ENCODE assay signal across 11 mouse cellular contexts in the genomic region with DNA sequence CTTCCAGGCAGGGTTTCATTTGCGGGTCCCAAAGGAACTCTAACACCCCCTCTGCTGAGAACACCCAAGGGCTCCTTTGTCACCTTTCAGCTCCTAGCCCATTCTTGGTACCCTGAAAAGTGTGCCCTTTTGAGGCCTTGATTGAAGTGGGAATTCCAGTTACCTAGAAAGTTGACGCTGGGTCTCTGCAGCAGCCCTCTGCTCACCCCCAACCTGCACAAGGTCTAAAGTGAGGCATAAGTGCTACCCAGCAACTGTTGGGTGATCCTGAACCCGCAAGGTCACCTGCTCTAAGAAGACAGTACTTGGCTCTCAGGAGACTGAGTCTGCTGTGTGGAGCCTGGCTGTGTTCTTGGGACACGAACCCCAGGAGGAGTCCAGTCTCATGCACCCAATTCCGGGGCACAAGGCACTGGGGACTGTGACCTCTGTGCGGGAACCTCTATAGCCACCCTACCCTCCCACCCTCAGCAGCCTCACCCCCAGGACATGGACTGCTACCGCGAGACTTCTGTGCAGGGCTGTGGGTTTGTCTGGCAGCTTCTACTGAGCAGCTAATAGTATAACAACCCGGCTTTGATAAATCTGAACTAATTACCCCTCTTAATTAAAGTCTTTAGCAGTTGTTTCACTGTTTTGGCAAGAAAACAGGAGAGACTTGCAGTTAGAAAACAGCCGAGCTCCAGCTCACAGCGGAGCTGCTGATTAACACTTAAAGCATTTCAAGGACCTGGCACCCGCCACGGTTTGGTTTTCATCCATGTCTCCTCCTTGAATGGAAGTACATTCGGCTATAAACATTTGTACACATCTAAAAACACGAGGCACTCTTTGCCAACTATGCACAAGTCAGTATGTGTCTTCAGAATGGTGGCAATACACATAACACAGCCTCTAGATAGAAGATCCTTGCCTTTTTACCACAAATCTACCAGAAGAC. TPM values are rescaled to one million over a fixed set of nuclear protein-coding genes. Genes with fewer than 3 reads are reported as not detected.
DNase-seq lines count a peak whose midpoint lies in the region; ATAC-seq lines count a peak whose summit lies in the region.
"Had no signal": no experiment of that assay in that cellular context is flagged by ENCODE, and none has a peak within 500 bp of the region (broad histone marks: within the 10 kb centered on the region; RNA-seq: fewer than 3 reads in every experiment).

No protein-coding gene starts in this region.

- H3K4me1 ChIP-seq in intestine, embryonic 14.5 days (replicated peaks; ENCODE audit: control insufficient read depth, insufficient read depth, low read length) = no peaks in the 10 kb centered on the region
- H3K4me1 ChIP-seq in intestine, embryonic 15.5 days (replicated peaks) = peaks cover 10% of the 10 kb centered on the region; the same call in 1 of the 2 replicates
- H3K4me1 ChIP-seq in embryonic facial prominence, embryonic 10.5 days = peaks cover 19% of the 10 kb centered on the region
- H3K4me1 ChIP-seq in hindbrain, embryonic 14.5 days (replicated peaks; ENCODE audit: control insufficient read depth, insufficient read depth, low read length) = no peaks in the 10 kb centered on the region; the same call in 1 of the 2 replicates

- no peak overlapping the region for H3K4me3 ChIP-seq in intestine, embryonic 14.5 days (ENCODE audit: low read depth, low read length)
- no peak overlapping the region for H3K4me3 ChIP-seq in intestine, embryonic 15.5 days (replicated peaks)
- peak overlapping the region; percentile 6; the same call in 1 of the 2 replicates for H3K4me3 ChIP-seq in embryonic facial prominence, embryonic 10.5 days
- no peak overlapping the region for H3K4me3 ChIP-seq in hindbrain, embryonic 14.5 days (replicated peaks; ENCODE audit: low read length)
- H3K4me3 ChIP-seq: lung, embryonic 15.5 days had no signal

- H3K9me3 ChIP-seq in intestine, embryonic 14.5 days (ENCODE audit: control insufficient read depth, low read length) = no peaks in the 10 kb centered on the region
- H3K9me3 ChIP-seq in intestine, embryonic 15.5 days = no peaks in the 10 kb centered on the region
- no peaks in the 10 kb centered on the region for H3K9me3 ChIP-seq in embryonic facial prominence, embryonic 10.5 days
- H3K9me3 ChIP-seq in hindbrain, embryonic 14.5 days (ENCODE audit: control insufficient read depth, low read length) = 0 out of 2 replicates have a peak, but pooled peaks cover 4% of the 10 kb centered on the region
- H3K9me3 ChIP-seq: lung, embryonic 15.5 days had no signal

- WGBS in intestine, embryonic 14.5 days = 3% methylated on average over 15 of the region's 15 CpGs
- whole genome bisulfite sequencing in intestine, embryonic 15.5 days = 2% methylated on average over 15 of the region's 15 CpGs
- 2% methylated on average over 15 of the region's 15 CpGs for WGBS in embryonic facial prominence, embryonic 10.5 days
- WGBS in hindbrain, embryonic 14.5 days = 3% methylated on average over 15 of the region's 15 CpGs

- H3K27me3 ChIP-seq in intestine, embryonic 14.5 days (replicated peaks; ENCODE audit: control insufficient read depth, insufficient read depth, low read length) = peaks cover 80% of the 10 kb centered on the region
- peaks cover 65% of the 10 kb centered on the region for H3K27me3 ChIP-seq in intestine, embryonic 15.5 days (replicated peaks)
- peaks cover 86% of the 10 kb centered on the region for H3K27me3 ChIP-seq in embryonic facial prominence, embryonic 10.5 days (replicated peaks; ENCODE audit: low read depth, poor library complexity, severe bottlenecking)
- peaks cover 90% of the 10 kb centered on the region for H3K27me3 ChIP-seq in hindbrain, embryonic 14.5 days (ENCODE audit: control insufficient read depth, insufficient read depth, low read length)

- no peak for DNase-seq in intestine, embryonic 14.5 days (ENCODE audit: low spot score)
- peak; percentile 75 for DNase-seq in Muller cell, postnatal 12 days (ENCODE audit: inconsistent ontology term)
- peak; percentile 28 for DNase-seq in embryonic facial prominence, embryonic 10.5 days (ENCODE audit: low spot score)
- no peak for DNase-seq in hindbrain, embryonic 14.5 days (ENCODE audit: low spot score)
- DNase-seq in ovary, adult 18-20 months (ENCODE audit: low spot score) = no peak
- DNase-seq in gastrocnemius, postnatal 4 days (ENCODE audit: low spot score in 2 of 2) = no peak
- no peak for DNase-seq in thymus, adult 18-20 months

- no peaks in the 10 kb centered on the region for H3K36me3 ChIP-seq in intestine, embryonic 14.5 days (ENCODE audit: control insufficient read depth, insufficient read depth, low read length)
- H3K36me3 ChIP-seq in intestine, embryonic 15.5 days = no peaks in the 10 kb centered on the region
- no peaks in the 10 kb centered on the region for H3K36me3 ChIP-seq in embryonic facial prominence, embryonic 10.5 days (replicated peaks)
- no peaks in the 10 kb centered on the region for H3K36me3 ChIP-seq in hindbrain, embryonic 14.5 days (replicated peaks; ENCODE audit: control insufficient read depth, insufficient read depth)
- H3K36me3 ChIP-seq: lung, embryonic 15.5 days had no signal

- H3K27ac ChIP-seq in intestine, embryonic 14.5 days (ENCODE audit: low read depth) = no peak overlapping the region
- no peak overlapping the region for H3K27ac ChIP-seq in intestine, embryonic 15.5 days
- H3K27ac ChIP-seq in embryonic facial prominence, embryonic 10.5 days (replicated peaks) = no peak overlapping the region
- no peak overlapping the region for H3K27ac ChIP-seq in hindbrain, embryonic 14.5 days
- H3K27ac ChIP-seq: lung, embryonic 15.5 days had no signal

- ATAC-seq in intestine, embryonic 14.5 days (replicated peaks; ENCODE audit: low FRiP score, low TSS enrichment, low read depth) = 0 out of 2 replicates have a peak, but pooled peaks have one; percentile 37
- no peak for ATAC-seq in intestine, embryonic 15.5 days
- peak; percentile 51 for ATAC-seq in hindbrain, embryonic 14.5 days (ENCODE audit: low FRiP score)

- no peak overlapping the region for H3K4me2 ChIP-seq in intestine, embryonic 14.5 days (ENCODE audit: low read length)
- H3K4me2 ChIP-seq in intestine, embryonic 15.5 days (replicated peaks) = no peak overlapping the region
- no peak overlapping the region for H3K4me2 ChIP-seq in hindbrain, embryonic 14.5 days (replicated peaks)
- H3K4me2 ChIP-seq: heart, embryonic 11.5 days; lung, embryonic 15.5 days had no signal

- no peak overlapping the region for H3K9ac ChIP-seq in intestine, embryonic 14.5 days (ENCODE audit: low read length)
- H3K9ac ChIP-seq in intestine, embryonic 15.5 days = no peak overlapping the region
- no peak overlapping the region for H3K9ac ChIP-seq in hindbrain, embryonic 14.5 days
- H3K9ac ChIP-seq: lung, embryonic 15.5 days had no signal

RNA-seq across cellular contexts. Expression of a gene that starts 4.1 kb away (rescaled TPM):
- not detected in 2 replicates for polyA plus RNA-seq in intestine, embryonic 14.5 days (2014; fragmentation: Nextera tagmentation; extraction: Ambion mirVana)
- not detected in 2 replicates for polyA plus RNA-seq in intestine, embryonic 15.5 days (2015; fragmentation: Nextera tagmentation; extraction: Ambion mirVana)
- polyA plus RNA-seq in embryonic facial prominence, embryonic 10.5 days (2016; fragmentation: Nextera tagmentation; extraction: Ambion mirVana) = 6.1 and 7.2 TPM in 2 replicates
- polyA plus RNA-seq in hindbrain, embryonic 14.5 days (2014; fragmentation: Nextera tagmentation; extraction: Ambion mirVana) = not detected in 2 replicates
- not detected for total RNA-seq in gastrocnemius, postnatal 4 days (2021)
- polyA plus RNA-seq: heart, embryonic 11.5 days; lung, embryonic 15.5 days; stomach, embryonic 16.5 days had no signal

Comparison
In these comparisons a context has a peak if more than half of its experiments do, and no peak if none do; other contexts are left out.
1. DNase-seq: peak in Muller cell, postnatal 12 days (single experiment) and embryonic facial prominence, embryonic 10.5 days (single experiment); none in intestine, embryonic 14.5 days (single experiment), hindbrain, embryonic 14.5 days (single experiment), ovary, adult 18-20 months (single experiment), gastrocnemius, postnatal 4 days (0 of 2) and thymus, adult 18-20 months (0 of 2).